Mouse (Mus musculus) liver, adult 2 months (tissue): Measurements from ENCODE around the gene Prkcb.

ENCODE experiments used
- CTCF ChIP-seq: fragments of 200-500 bp; IDR thresholded peaks from 2 replicates; pipeline ENCODE4 v1.5.1; 2011; ENCODE audit warnings: low read depth, low read length, control low read depth
- POLR2A ChIP-seq: fragments of 200-500 bp; IDR thresholded peaks from 2 replicates; pipeline ENCODE4 v1.6.1; 2011; ENCODE audit warnings: low read length, control low read depth; ENCODE audit not compliant: insufficient read depth; ENCODE audit errors: extremely low read depth

- TF ChIP-seq POLR2A (no peak), CTCF (no peak)
Observed at GRCm38 (mm10) chr7:122383260-122383659, 94.7 kb downstream of the Prkcb start.
